Mouse (Mus musculus) right cerebral cortex, adult 18-20 months (tissue): ENCODE data around the gene Trpm3.

Experiments used
- DNase-seq: peaks from one replicate; pipeline ENCODE4 v3.0.0; 2022; ENCODE audit warnings: mixed read lengths

The Trpm3 gene

GRCm38 (mm10) chr19:22872456-22872855 lies 733.6 kb downstream of the Trpm3 start:
- no peak for DNase-seq

- DNase-seq: no peak
Measured at GRCm38 (mm10) chr19:22880199-22880598, 741.4 kb downstream of the Trpm3 start.

- no peak for DNase-seq
Measured at GRCm38 (mm10) chr19:22882670-22883111, 743.8 kb downstream of the Trpm3 start.

- no peak for DNase-seq
Measured at GRCm38 (mm10) chr19:22883154-22883553, 744.3 kb downstream of the Trpm3 start.

- DNase-seq: peak; percentile 79
Measured at GRCm38 (mm10) chr19:22883744-22884317, 745.0 kb downstream of the Trpm3 start.

- DNase-seq: peak; percentile 50
Measured at GRCm38 (mm10) chr19:22884357-22884756, 745.5 kb downstream of the Trpm3 start.

GRCm38 (mm10) chr19:22885051-22885450 lies 746.2 kb downstream of the Trpm3 start:
- DNase-seq: no peak

GRCm38 (mm10) chr19:22901892-22902291 lies 763.0 kb downstream of the Trpm3 start:
- DNase-seq: no peak

- no peak for DNase-seq
Measured at GRCm38 (mm10) chr19:22902386-22902785, 763.5 kb downstream of the Trpm3 start.

GRCm38 (mm10) chr19:22905066-22905482 lies 766.2 kb downstream of the Trpm3 start:
- peak; percentile 58 for DNase-seq

GRCm38 (mm10) chr19:22910686-22911085 lies 771.8 kb downstream of the Trpm3 start:
- DNase-seq: no peak

- no peak for DNase-seq
Measured at GRCm38 (mm10) chr19:22912971-22913370, 774.1 kb downstream of the Trpm3 start.

GRCm38 (mm10) chr19:22915868-22916642 lies 777.2 kb downstream of the Trpm3 start:
- DNase-seq: peak; percentile 94

- DNase-seq: peak; percentile 96
Measured at GRCm38 (mm10) chr19:22916643-22917344, 777.9 kb downstream of the Trpm3 start.

- DNase-seq: no peak
Measured at GRCm38 (mm10) chr19:22917345-22917735, 778.5 kb downstream of the Trpm3 start.

GRCm38 (mm10) chr19:22920949-22921348 lies 782.1 kb downstream of the Trpm3 start:
- no peak for DNase-seq

- DNase-seq: no peak
Measured at GRCm38 (mm10) chr19:22922871-22923670, 784.2 kb downstream of the Trpm3 start.

- DNase-seq: no peak
Measured at GRCm38 (mm10) chr19:22925284-22925683, 786.4 kb downstream of the Trpm3 start.

GRCm38 (mm10) chr19:22926753-22927152 lies 787.9 kb downstream of the Trpm3 start:
- no peak for DNase-seq

GRCm38 (mm10) chr19:22928366-22928765 lies 789.5 kb downstream of the Trpm3 start:
- DNase-seq: no peak

- peak; percentile 86 for DNase-seq
Measured at GRCm38 (mm10) chr19:22929768-22930167, 790.9 kb downstream of the Trpm3 start.

- no peak for DNase-seq
Measured at GRCm38 (mm10) chr19:22930368-22930834, 791.6 kb downstream of the Trpm3 start.

GRCm38 (mm10) chr19:22931006-22931405 lies 792.2 kb downstream of the Trpm3 start:
- DNase-seq: peak; percentile 65
